Mouse (Mus musculus) embryonic fibroblast, embryonic 13.5 days (primary cell): ENCODE data around the gene Serpinh1.

Source experiments
- CTCF ChIP-seq: IDR thresholded peaks from 2 replicates; pipeline ENCODE4 v1.5.1; 2011; ENCODE audit warnings: mild to moderate bottlenecking, control low read depth, low read length, moderate library complexity, borderline replicate concordance; ENCODE audit not compliant: insufficient read depth
- POLR2A ChIP-seq: IDR thresholded peaks from 2 replicates; pipeline ENCODE4 v1.6.1; 2011; ENCODE audit warnings: low read depth, mild to moderate bottlenecking, control low read depth, low read length, moderate library complexity

GRCm38 (mm10) chr7:99386811-99387210 lies 33.8 kb upstream of the Serpinh1 start:
- TF ChIP-seq POLR2A (no peak), CTCF (no peak)
